29 mouse cellular contexts compared by ENCODE assay signal in the genomic region with DNA sequence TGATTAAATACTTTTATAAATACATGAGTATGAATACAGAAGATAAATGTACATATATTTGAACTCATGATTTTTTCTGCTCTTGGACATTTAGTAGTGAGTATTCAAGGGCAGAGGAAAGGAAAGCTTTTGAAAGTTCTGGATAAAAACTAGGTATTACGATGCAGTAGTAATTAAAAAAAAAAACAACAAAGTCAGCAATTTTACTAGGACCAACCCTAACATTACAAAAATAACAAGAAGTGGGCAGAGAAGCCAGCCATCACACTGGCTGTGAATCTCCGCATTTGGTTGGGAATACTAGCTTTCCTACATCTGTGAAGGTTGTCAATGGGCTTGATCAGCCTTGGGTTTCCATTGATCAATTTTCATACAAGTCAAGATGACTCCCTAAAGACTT.
"Had no signal": no experiment of that assay in that cellular context is flagged by ENCODE, and none has a peak within 500 bp of the region (broad histone marks: within the 10 kb centered on the region; RNA-seq: fewer than 3 reads in every experiment).

No protein-coding gene starts in this region.

- H3K36me3 ChIP-seq: limb, embryonic 10.5 days; limb, embryonic 12.5 days; limb, embryonic 13.5 days; limb, embryonic 15.5 days; liver, embryonic 12.5 days; liver, embryonic 13.5 days; liver, embryonic 15.5 days; lung, embryonic 15.5 days; midbrain, embryonic 10.5 days; midbrain, embryonic 12.5 days had no signal

- H3K4me2 ChIP-seq: limb, embryonic 12.5 days; limb, embryonic 13.5 days; limb, embryonic 15.5 days; liver, embryonic 11.5 days; liver, embryonic 12.5 days; liver, embryonic 13.5 days; liver, embryonic 15.5 days; lung, embryonic 14.5 days; lung, embryonic 15.5 days; midbrain, embryonic 11.5 days; midbrain, embryonic 12.5 days; midbrain, embryonic 13.5 days; midbrain, embryonic 15.5 days had no signal

- H3K9ac ChIP-seq: limb, embryonic 12.5 days; limb, embryonic 13.5 days; limb, embryonic 15.5 days; liver, embryonic 12.5 days; liver, embryonic 13.5 days; liver, embryonic 14.5 days; liver, embryonic 15.5 days; liver, postnatal 0 days; lung, embryonic 14.5 days; lung, embryonic 15.5 days; midbrain, embryonic 12.5 days; midbrain, embryonic 13.5 days; midbrain, embryonic 15.5 days had no signal

- H3K27me3 ChIP-seq: limb, embryonic 12.5 days; limb, embryonic 13.5 days; limb, embryonic 15.5 days; liver, embryonic 12.5 days; liver, embryonic 13.5 days; liver, embryonic 15.5 days; lung, embryonic 15.5 days; megakaryocyte, embryonic 14.5 days; midbrain, embryonic 12.5 days; midbrain, embryonic 13.5 days; midbrain, embryonic 15.5 days had no signal

- DNase-seq: left cerebral cortex, postnatal 4 days; liver; liver, embryonic 13.5 days; liver, postnatal 0 days; lung, adult 18-20 months; lung, adult 2 months; lung, embryonic 14.5 days; lung, postnatal 10 days; lung, postnatal 14 days; lung, postnatal 36 days; lung, postnatal 4 days; midbrain, embryonic 14.5 days had no signal

- H3K4me3 ChIP-seq: limb, embryonic 10.5 days; limb, embryonic 12.5 days; limb, embryonic 13.5 days; limb, embryonic 15.5 days; liver, embryonic 12.5 days; liver, embryonic 13.5 days; liver, embryonic 15.5 days; lung, embryonic 15.5 days; megakaryocyte, embryonic 14.5 days; midbrain, embryonic 10.5 days; midbrain, embryonic 12.5 days; midbrain, embryonic 13.5 days; midbrain, embryonic 15.5 days; myocyte had no signal

- H3K4me1 ChIP-seq: limb, embryonic 10.5 days; limb, embryonic 12.5 days; limb, embryonic 13.5 days; limb, embryonic 15.5 days; liver, embryonic 12.5 days; liver, embryonic 13.5 days; liver, embryonic 15.5 days; lung, embryonic 15.5 days; megakaryocyte, embryonic 14.5 days; midbrain, embryonic 10.5 days; midbrain, embryonic 12.5 days; midbrain, embryonic 13.5 days; midbrain, embryonic 15.5 days had no signal

- H3K9me3 ChIP-seq: limb, embryonic 10.5 days; limb, embryonic 12.5 days; limb, embryonic 13.5 days; limb, embryonic 15.5 days; liver, embryonic 12.5 days; liver, embryonic 13.5 days; liver, embryonic 15.5 days; lung, embryonic 15.5 days; midbrain, embryonic 10.5 days; midbrain, embryonic 12.5 days; midbrain, embryonic 13.5 days; midbrain, embryonic 15.5 days had no signal

- H3K27ac ChIP-seq: limb, embryonic 10.5 days; limb, embryonic 12.5 days; limb, embryonic 13.5 days; limb, embryonic 15.5 days; liver, embryonic 12.5 days; liver, embryonic 13.5 days; liver, embryonic 14.5 days; liver, embryonic 15.5 days; lung, embryonic 15.5 days; macrophage; midbrain, embryonic 10.5 days; midbrain, embryonic 12.5 days; midbrain, embryonic 13.5 days; midbrain, embryonic 15.5 days had no signal
